Mouse (Mus musculus) left cerebral cortex, postnatal 10 days (tissue): ENCODE measurements around the gene Drap1. TPM values are rescaled to one million over a fixed set of nuclear protein-coding genes. Genes with fewer than 3 reads are reported as not detected.
"Not testable (repeated sequence)": the region's sequence is repeated elsewhere in the genome, so short reads cannot be mapped to it uniquely, and the experiment has no call there.

Source experiments
- DNase-seq, 2 experiments: peaks; one replicate each; pipeline ENCODE4 v3.0.0; 2021 to 2022; ENCODE audit warnings: low spot score in 2 of 2, mixed read lengths in 1 of 2; ENCODE audit errors: extremely low spot score in 1 of 2
- intact Hi-C: fragments of 180-260 bp; cut with DNase I; formaldehyde crosslinking; loops from one replicate; pipeline ENCODE4 v1.15.1; 2025
- total RNA-seq, 2 experiments: library from RNA; stranded (reverse); gene quantifications; 2 replicates each; pipeline ENCODE4 v1.2.3; 2021

Drap1 gene
- total RNA-seq, 2 experiments from 2014 or later: 188 to 190 TPM

GRCm38 (mm10) chr19:5424092-5424781 lies 542 bp downstream of the Drap1 start:
- intact Hi-C loops: no loop called here
- DNase-seq: peak in 1 of 2 experiments; percentile 88

GRCm38 (mm10) chr19:5423561-5423960 lies 1.2 kb downstream of the Drap1 start:
- intact Hi-C loops: no loop called here
- DNase-seq: no peak

GRCm38 (mm10) chr19:5422895-5423443 lies 1.8 kb downstream of the Drap1 start:
- no peak for DNase-seq
- intact Hi-C loops: no loop called here

GRCm38 (mm10) chr19:5422267-5422666 lies 2.5 kb downstream of the Drap1 start:
- intact Hi-C loops: no loop called here

GRCm38 (mm10) chr19:5421784-5422183 lies 3.0 kb downstream of the Drap1 start:
- DNase-seq: no peak
- intact Hi-C loops: no loop called here

More at GRCm38 (mm10) chr19:5422267-5422666, 2.5 kb downstream of the Drap1 start:
- DNase-seq: no peak

- intact Hi-C loops: no loop called here
- DNase-seq: no peak
These were observed 4.2 kb downstream of the Drap1 start for GRCm38 (mm10) chr19:5420579-5420978.

GRCm38 (mm10) chr19:5419630-5420029 lies 5.1 kb downstream of the Drap1 start:
- no peak for DNase-seq
- intact Hi-C loops: no loop called here

- intact Hi-C loops: no loop called here
- DNase-seq: no peak
These were observed 5.9 kb downstream of the Drap1 start for GRCm38 (mm10) chr19:5418750-5419466.

- intact Hi-C loops: no loop called here
- DNase-seq: no peak
These were observed 10.2 kb downstream of the Drap1 start for GRCm38 (mm10) chr19:5414534-5414957.

GRCm38 (mm10) chr19:5413840-5414239 lies 10.9 kb downstream of the Drap1 start:
- no peak for DNase-seq
- intact Hi-C loops: no loop called here

- DNase-seq: no peak
- intact Hi-C loops: no loop called here
These were observed 12.8 kb downstream of the Drap1 start for GRCm38 (mm10) chr19:5411961-5412360.

- intact Hi-C loops: no loop called here
These were observed 14.1 kb downstream of the Drap1 start for GRCm38 (mm10) chr19:5410641-5411040.

GRCm38 (mm10) chr19:5409068-5409467 lies 15.7 kb downstream of the Drap1 start:
- DNase-seq: no peak
- intact Hi-C loops: no loop called here

More at GRCm38 (mm10) chr19:5410641-5411040, 14.1 kb downstream of the Drap1 start:
- no peak for DNase-seq

GRCm38 (mm10) chr19:5408057-5409001 lies 16.4 kb downstream of the Drap1 start:
- no peak for DNase-seq
- intact Hi-C loops: no loop called here

- intact Hi-C loops: no loop called here
- peak in 1 of 2 experiments; percentile 65 for DNase-seq
These were observed 17.6 kb downstream of the Drap1 start for GRCm38 (mm10) chr19:5407133-5407532.

- DNase-seq, intact Hi-C loops: not testable (repeated sequence)
These were observed 18.1 kb downstream of the Drap1 start for GRCm38 (mm10) chr19:5406531-5407126.

- no peak for DNase-seq
- intact Hi-C loops: no loop called here
These were observed 18.9 kb downstream of the Drap1 start for GRCm38 (mm10) chr19:5405924-5406323.

GRCm38 (mm10) chr19:5402293-5402692 lies 22.5 kb downstream of the Drap1 start, which contains the start of gene Tsga10ip:
Gene Tsga10ip (minus strand): TSS chr19:5402526.
- no peak for DNase-seq
- intact Hi-C loops: no loop called here
